Mouse (Mus musculus) skeletal muscle tissue, adult 2 months (tissue): ENCODE measurements at regions not wholly inside any gene's neighbourhood (a gene's known extent, or its start where the extent isn't known, plus 50 kb on each side); places are given as distances from the start of the nearest gene placed in this dataset.

Source experiments
- DNase-seq: peaks from one replicate; pipeline ENCODE4 v3.0.0-alpha.2; 2012; ENCODE audit warnings: low read depth, low spot score

- no peak for DNase-seq
These were observed 198.6 kb upstream of the Tle3 start for GRCm38 (mm10) chr9:61173548-61173947.

- no peak for DNase-seq
These were observed 196.8 kb upstream of the Tle3 start for GRCm38 (mm10) chr9:61175381-61175780.

DNA sequence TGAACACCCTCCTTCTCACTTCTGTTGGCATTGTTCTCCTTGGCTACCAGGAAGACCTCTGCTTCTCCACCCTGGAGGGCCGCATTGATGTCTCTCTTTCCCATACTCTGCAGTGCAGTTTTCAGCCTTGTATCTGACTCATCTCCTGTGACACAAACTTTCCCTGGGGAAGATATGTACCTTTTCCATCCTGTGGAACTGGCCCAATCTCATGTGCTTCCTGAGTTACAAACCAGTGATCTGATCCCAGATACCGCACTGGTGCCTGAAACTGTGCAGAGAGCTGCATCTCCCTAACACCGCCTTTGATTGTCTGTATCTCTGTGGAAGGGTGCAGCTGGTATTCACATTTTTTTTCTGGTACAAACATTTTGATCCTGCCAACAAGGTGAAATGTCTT, 195.3 kb upstream of the Tle3 start:
- no peak for DNase-seq

GRCm38 (mm10) chr9:61186541-61187420, 185.4 kb upstream of the Tle3 start:
- DNase-seq = no peak

DNA sequence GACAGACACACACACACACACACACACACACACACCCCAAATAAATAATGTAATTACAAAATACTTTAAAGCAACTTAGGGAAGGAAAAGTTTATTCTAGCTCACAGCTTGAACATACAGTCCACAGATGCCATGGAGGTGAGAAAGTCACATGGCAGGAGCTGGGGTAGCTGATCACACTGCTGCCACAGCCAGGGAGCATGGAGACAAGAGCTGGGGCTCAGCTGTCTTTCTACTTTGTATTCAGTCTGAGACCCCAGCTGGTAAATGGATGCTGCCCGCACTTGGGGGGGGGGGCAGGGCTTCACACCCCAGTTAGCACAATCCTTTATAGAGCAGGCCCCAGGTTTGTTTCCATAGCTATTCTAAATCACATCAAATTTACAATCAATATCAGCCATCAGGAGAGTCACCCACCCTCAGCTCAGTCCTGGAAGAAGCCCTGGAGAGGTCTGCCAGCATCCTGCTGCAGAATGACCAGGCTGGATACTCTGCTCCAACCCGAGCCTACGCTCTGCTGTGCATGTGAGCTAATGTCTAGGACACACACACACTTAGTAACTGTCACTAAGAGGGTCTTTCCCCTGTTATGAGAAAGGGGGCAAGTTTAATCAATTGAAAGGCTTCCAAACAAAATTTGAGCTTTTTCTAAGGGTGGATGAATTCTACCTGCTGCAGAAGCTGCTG, 184.3 kb upstream of the Tle3 start:
- no peak for DNase-seq

GRCm38 (mm10) chr9:61189295-61189694, 182.9 kb upstream of the Tle3 start:
- DNase-seq = no peak

DNA sequence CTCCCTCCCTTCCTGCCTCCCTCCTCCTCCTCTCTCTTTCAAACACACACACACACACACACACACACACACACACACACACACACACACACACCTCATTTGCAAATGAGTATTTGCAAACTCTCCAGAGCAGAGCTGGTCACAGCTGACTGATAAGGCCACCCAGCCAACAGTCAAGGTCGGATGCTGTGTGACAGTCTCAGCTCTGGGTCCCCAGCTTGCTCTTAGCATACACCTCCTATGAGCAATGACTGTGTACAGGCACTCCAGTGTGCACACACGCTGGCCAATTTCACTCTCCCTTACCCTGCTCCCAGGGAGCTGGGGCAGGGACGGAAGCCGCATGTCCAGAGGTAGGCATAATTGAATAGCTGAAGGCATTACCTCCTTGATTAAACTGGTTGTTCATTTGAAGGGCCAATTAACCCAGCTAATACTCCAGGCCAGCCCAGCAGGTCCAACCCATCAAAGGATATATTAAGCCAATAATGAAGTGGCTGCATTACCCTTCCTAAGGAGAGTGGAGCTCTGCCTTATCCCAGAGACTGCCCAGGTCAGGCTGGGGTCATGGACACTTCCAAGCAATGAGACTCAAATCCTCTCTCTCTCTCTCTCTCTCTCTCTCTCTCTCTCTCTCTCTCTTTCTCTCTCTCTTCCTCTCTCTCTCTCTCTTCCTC, 173.0 kb upstream of the Tle3 start:
- DNase-seq = no peak

- DNase-seq = no peak
These were observed 172.3 kb upstream of the Tle3 start for GRCm38 (mm10) chr9:61199891-61200290.

GRCm38 (mm10) chr9:61200295-61200955, 171.7 kb upstream of the Tle3 start:
- DNase-seq = no peak

DNA sequence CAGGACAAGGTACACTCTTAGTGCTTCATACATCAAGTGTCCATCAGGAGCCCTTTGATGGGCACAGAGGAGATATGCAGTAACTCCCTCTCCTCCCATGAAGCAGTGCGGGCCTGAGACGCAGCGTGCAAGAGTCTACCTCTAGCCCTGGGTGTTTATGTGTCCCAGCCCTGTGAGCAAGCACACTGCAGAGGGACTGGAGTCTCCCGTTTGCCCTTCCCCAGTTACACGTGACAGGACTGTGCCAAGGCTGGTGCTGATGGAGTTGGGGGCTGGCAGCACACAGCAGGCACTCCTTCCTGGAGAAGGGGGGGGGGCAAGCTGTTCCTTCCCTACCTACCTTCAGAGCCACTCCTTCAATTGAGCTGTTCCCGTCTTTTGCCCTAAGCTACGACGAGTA, 167.1 kb upstream of the Tle3 start:
- DNase-seq = no peak

DNA sequence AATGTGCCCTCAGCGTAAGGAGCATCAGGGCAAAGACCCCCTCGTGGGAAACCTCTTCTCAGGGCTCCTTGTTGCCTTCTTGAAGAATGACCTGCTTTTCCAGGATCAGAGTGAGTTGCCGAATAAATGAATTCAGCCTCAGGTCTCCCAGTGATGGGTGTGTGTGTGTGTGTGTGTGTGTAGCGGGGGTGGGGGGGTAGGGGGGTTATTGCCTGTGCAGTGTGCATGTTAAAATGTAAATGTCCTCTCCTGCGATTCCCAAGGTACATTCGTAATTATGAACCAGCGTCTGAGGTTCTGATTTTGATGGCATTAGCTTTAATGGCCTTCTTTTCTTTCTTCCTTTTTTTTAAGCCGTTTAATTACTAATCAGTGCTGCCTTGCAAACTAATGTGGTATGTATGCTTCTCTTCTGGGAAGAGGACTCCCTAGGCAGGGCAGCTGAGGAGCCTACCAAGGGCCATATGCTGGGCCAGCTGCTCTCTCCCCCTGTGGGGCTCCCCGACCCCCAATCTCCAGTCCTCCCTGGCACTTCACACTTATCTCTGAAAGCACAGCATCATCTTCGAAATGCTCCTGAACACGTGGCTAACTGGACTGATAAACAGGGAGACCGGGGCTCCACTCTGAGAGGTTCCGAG, 165.3 kb upstream of the Tle3 start:
- DNase-seq = no peak

GRCm38 (mm10) chr9:61207423-61208150, 164.6 kb upstream of the Tle3 start:
- no peak for DNase-seq

GRCm38 (mm10) chr9:61211627-61212026, 160.5 kb upstream of the Tle3 start:
- no peak for DNase-seq

- peak; percentile 57 for DNase-seq
These were observed 157.2 kb upstream of the Tle3 start for GRCm38 (mm10) chr9:61214943-61215342.

DNA sequence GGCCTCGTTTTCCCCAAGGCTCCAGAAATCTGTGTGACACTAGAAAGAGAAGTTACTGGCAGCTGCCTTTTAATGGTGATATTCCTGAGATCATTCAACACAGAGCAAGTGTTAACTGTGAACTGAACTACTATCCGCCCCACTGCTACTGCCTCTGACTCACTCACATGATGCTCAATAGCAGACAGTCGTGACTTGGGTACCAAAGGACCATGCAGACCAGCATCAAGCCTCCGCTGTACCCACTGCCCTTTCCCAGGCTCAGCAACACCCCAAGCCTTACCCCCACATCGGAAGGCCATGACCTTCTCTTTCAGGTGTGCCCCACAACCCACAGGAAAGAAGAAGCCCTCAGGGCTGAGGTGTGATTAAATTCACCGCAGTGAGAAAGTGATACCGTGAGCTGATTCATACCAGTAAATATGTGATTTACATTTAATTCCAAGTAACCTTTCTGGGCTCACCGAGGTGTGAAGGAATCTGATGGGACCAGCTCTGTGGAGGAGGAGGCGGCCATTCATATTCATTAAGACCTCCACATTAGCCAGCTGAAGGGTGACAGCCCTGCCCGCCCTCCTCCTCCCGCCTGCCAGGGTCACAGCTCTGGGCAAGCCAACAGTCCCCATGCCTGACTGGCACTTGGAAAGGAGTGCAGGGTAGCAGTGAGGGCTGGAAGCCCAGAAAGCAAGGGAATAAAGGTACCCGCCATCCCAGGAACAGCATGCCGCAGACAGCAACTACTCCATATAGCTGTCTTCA, 156.0 kb upstream of the Tle3 start:
- DNase-seq = no peak

GRCm38 (mm10) chr9:61220017-61220416, 152.1 kb upstream of the Tle3 start:
- DNase-seq = peak; percentile 19

- no peak for DNase-seq
These were observed 149.8 kb upstream of the Tle3 start for GRCm38 (mm10) chr9:61222212-61223003.

GRCm38 (mm10) chr9:61225020-61225652, 147.0 kb upstream of the Tle3 start:
- DNase-seq = no peak

DNA sequence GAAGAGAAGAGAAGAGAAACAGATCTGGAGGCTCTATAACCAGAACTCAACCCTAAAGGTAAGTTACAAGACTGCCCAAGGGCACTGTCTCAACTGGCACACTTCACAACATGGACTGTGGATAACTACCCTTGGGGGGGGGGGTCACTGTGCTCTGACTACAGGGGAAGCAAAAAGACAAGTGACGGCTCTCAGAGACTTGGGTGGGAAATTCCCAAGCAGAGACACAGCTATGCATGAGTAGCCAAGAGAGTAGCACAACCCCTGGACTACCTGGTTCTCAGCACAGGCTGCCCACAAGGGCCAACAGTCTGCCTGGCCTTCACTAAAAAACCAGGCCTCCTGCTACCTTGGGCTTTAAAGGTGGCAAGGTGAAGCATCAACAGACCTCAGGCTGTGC, 146.3 kb upstream of the Tle3 start:
- no peak for DNase-seq
